Mouse (Mus musculus) CD4-positive, CD25-positive, alpha-beta regulatory T cell, adult 4 months (primary cell): ENCODE results near the gene Mgp. TPM values are rescaled to one million over a fixed set of nuclear protein-coding genes. Genes with fewer than 3 reads are reported as not detected.
"Not testable (repeated sequence)": the region's sequence is repeated elsewhere in the genome, so short reads cannot be mapped to it uniquely, and the experiment has no call there.

ENCODE experiments used
- ATAC-seq: one replicate; pipeline ENCODE4 v1.8.0; 2017
- polyA plus RNA-seq, 2 experiments: library from polyadenylated mRNA; unstranded; fragments of 100-300 nt; shearing (Covaris generic); gene quantifications; one replicate each; pipeline ENCODE4 v1.2.1; 2017

Mgp gene
- polyA plus RNA-seq, 2 experiments from 2014 or later: not detected

- no peak for ATAC-seq
Observed at GRCm38 (mm10) chr6:136897789-136898188, 22.2 kb upstream of the Mgp start.

DNA sequence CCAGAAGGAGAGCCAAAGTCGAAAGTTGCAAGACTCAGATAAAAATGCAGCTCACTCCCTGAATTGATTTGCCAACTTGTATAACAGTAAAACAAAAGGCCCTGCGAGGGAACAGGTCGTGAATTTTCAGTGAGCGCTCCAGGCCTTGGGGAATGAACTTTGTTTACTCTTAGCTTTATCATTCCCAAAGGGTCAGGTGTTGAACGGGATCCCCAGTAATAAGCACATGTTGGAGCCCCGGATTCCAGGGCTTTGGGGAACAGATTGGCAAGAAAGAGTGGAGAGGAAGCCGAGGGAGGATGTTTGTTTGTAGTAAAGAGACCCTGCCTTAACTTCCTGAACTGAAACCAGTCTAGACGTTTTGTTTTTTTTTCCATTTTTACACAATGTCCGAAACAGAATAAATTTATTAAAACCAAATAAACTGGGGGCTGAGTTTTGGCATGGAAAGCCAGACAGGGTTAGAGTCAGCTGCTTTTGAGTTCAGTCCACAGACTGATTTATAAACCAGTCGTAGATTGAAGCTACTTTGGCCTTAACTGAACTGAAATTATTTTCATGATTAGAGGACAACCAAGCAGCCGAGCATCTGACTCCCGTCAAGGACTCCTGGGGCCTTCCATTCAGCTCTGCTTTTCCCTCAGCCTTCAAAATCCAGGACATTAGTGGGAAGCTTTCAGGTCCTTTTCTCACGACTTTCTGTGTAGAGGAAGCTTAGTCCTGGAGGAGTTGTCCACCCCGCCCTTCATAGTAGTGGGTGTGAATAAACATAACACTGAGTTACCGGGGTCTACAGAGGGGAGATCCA lies 19.1 kb upstream of the Mgp start:
- ATAC-seq: no peak

- no peak for ATAC-seq
Observed at GRCm38 (mm10) chr6:136892002-136892401, 16.4 kb upstream of the Mgp start.

DNA sequence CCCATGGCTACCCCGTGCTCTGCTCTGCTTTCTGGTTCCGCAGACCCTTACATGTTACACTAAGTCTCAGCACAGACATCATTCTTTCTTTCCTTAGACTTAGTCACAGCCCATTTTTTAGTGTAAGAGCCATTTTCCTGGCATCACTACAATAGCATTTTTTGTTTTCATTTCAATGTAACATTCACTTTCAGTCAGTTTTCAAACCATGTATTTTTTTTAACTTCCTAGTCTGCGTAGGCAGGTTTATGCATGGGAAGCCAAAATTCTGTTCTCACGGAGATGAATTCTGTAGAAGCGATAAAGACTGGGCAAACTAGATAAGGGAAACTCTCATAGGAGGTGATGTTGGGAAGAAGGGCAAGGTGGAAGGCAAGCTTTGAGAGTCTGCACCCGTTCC lies 13.9 kb upstream of the Mgp start:
- ATAC-seq: no peak

DNA sequence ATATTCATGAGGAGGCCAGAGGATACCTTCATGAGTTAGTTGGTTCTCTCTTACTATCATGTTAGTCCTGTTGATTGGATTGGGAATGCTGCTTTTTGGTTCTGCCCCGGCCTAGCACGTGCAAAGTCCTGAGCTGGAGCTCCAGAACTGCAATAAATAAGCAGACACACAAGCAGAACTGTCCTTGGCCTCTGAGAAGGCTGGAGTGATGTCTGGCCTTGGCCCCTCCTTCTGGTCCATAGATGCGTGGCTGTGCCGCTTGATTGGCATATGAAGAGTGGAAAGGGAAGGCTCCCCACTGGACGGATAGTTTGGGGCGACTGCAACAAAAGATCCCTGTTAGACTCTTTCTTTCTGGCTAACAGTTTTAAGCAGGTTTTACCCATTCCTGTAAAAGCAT lies 13.4 kb upstream of the Mgp start:
- no peak for ATAC-seq

DNA sequence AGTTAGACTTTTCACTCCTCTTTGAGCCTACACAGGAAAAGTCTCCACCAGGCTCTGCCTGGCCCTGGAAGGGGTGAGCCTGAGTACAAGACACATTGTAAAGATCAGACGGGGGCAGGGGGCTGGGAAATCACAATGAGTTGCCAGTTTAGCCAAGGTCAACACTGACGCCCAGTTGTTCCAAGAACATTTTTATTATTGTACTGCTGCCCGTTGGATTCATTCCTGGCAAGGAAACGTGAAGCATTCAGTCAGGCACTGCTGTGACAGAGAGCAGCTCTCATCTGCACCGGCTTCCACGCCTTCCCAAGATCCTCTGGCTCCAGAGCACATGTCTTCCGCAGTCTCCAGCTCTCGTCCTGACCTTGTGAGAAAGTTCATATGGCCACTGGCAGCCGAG lies 12.2 kb upstream of the Mgp start:
- ATAC-seq: no peak

DNA sequence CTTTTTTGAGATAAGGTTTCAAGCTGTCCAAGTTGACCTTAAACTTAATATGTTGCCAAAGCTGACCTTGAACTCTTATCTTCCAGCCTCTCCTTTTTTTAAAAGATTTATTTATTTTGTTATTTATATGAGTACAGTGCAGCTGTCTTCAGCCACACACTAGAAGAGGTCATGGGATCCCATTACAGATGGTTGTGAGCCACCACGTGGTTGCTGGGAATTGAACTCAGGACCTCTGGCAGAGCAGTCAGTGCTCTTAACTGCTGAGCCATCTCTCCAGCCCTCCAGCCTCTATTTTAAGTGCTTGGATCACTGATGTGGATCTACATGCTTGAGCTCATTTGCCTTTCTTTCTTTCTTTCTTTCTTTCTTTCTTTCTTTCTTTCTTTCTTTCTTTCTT lies 9.1 kb upstream of the Mgp start:
- ATAC-seq: not testable (repeated sequence)

DNA sequence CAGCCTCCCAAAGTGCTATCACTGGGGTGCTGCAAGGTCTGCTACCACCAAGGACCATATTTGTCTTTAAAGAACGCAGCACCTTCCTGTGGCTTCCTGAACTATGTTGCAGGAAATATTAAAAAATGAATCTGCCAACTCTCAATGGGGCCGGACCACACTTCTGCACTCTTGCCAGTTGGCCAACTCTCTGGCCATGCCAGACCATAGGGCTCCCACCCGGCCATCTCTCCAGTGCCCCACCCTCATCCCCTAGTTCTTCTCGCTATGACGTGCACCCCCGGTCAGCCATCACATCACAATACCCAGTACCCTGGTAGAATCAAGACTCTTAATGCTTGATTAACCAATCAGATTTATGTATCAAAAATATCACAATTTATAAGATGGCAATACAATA lies 8.3 kb upstream of the Mgp start:
- ATAC-seq: no peak

GRCm38 (mm10) chr6:136883431-136883915 lies 7.8 kb upstream of the Mgp start:
- no peak for ATAC-seq

GRCm38 (mm10) chr6:136881678-136882077 lies 6.1 kb upstream of the Mgp start:
- no peak for ATAC-seq

- no peak for ATAC-seq
Observed at GRCm38 (mm10) chr6:136874599-136874998, 1.0 kb downstream of the Mgp start.

GRCm38 (mm10) chr6:136868921-136869320 lies 6.7 kb downstream of the Mgp start:
- ATAC-seq: no peak

- ATAC-seq: no peak
Observed at GRCm38 (mm10) chr6:136866150-136866549, 9.5 kb downstream of the Mgp start.

GRCm38 (mm10) chr6:136865360-136865759 lies 10.3 kb downstream of the Mgp start:
- no peak for ATAC-seq

GRCm38 (mm10) chr6:136861020-136861419 lies 14.6 kb downstream of the Mgp start:
- peak; percentile 71 for ATAC-seq

DNA sequence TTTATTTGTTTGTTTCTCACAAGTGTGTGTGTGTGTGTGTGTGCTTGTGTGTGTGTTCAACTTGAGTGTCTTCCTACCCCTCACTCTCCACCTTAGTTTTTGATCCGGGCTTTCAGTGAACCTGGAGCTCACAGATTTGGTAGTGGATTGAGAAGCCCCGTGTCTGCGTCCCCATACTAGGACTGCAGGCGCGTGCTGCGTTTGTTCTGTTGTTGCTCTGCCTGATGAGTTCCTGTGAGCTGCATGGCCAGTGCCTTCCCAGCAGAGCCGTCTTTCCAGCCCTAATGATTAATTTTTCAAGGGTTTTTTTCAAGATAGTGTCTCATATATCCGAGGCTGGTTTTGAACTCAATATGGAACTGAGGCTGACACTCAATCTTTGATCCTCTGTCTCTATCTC lies 17.2 kb downstream of the Mgp start:
- no peak for ATAC-seq

DNA sequence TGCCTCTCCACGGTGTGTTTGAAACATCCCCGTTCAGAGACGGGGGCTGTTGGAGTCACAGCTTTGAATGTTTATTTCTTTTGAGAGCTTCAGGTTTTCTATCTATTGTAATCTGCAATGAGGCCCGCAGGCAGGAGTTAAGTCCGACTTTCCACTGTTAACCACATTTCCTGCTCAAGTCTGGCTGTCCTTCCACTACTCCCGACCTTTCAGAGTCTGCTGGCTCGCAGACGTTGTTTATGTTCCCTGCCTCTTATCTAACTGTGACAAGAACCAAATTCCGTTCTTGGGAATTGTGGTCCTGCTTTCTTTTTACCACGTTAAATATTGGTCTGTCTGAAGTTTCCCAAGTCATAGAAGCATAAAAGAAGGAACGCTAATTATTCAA lies 17.8 kb downstream of the Mgp start:
- ATAC-seq: no peak

DNA sequence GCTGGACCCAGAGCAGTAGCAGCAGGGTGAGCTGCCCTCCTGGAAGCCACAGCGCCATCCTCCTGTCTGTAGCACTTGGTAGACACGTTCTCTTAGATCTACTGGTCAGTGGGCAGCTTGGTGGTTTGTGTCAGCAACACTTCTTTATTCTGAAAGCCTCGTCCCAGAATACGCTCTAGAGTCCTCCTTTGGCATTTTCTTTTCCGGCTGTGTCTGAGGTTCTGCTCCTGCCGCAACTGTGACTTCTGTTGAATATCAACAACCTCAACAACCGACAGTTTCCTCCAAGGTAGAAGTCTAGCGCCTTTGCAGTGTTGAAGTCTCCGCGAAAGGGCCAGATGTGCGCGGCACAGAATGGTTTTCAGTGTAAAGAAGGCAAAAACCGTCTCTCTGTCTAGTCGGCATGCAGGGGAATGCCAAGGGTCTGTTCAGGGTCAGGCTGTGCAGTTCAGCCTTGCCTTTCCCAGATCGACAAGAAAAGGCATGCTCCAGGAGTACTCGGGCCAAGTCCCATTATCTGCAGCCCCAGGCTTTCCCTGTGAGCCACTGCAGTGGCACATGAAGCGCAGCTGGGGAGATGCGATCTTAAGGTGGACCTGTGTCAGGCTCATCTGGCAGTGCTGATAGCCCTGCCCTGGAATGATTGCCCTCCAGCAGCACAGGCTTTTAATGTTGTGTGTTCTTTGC lies 18.3 kb downstream of the Mgp start, which contains the start of gene Art4:
TSS of gene Art4 (minus strand) at position 548 of the 687 bp plus-strand sequence.
- peak; percentile 19 for ATAC-seq

GRCm38 (mm10) chr6:136856071-136856636 lies 19.5 kb downstream of the Mgp start:
- ATAC-seq: peak; percentile 47

- no peak for ATAC-seq
Observed at GRCm38 (mm10) chr6:136855183-136855582, 20.4 kb downstream of the Mgp start.

DNA sequence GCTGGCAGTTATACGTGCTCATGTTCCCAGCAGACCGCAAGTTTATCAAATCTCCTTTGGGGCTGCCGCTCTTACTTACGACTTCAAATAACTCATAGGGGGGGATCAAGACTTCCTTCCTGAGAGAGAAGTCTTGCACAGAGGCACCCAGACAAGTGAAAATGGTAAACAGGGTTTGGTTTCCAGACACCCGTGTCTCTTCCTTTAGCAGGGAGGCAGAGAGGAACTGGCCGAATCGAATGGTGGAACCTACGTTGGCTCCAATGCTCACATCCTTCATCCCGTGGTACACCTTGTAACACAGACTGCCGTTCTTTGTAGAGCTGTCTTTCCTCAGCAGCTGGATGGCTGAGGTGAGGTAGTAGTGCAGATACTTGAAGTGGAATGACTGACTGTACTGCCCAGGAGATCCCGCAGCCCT lies 21.3 kb downstream of the Mgp start:
- peak; percentile 60 for ATAC-seq

DNA sequence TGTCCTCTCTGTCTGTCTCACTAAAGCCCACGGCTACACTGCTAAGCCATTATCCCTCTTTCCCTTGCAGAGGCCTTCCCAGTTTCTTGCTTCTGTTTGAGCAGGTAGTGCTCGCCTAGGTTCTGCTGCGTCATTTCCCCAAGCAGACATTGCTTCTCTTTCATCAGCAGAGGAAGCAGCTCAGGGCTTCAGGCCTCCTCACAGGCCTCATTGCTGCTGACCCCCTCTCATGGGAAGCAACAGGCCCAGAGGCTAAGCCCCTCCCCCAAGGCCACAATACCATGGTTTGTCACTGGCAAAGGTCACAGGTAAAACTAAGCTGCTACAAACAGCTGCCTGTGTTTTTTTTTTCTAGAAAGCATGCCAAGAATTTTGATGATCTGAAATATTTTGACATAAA lies 22.9 kb downstream of the Mgp start:
- no peak for ATAC-seq

DNA sequence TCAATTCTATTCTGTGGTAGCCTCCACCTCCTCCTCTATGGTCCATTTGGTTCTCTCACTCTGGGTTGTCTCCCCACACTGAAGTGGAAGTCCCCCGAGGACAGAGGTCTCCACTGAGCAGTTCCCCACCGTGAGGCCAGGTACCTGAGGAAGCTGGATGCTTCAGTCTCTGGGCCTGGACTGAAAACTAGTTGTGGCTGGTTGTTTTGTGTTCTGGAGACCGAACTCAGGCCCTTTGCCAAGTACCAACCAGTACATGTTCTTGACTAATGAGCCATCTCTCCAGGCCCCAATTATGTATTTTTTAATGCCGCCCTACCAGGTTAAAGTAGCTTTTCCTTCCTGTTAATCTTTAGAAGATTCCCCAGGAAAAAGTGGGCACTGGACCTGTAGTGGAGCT lies 23.3 kb downstream of the Mgp start:
- no peak for ATAC-seq

DNA sequence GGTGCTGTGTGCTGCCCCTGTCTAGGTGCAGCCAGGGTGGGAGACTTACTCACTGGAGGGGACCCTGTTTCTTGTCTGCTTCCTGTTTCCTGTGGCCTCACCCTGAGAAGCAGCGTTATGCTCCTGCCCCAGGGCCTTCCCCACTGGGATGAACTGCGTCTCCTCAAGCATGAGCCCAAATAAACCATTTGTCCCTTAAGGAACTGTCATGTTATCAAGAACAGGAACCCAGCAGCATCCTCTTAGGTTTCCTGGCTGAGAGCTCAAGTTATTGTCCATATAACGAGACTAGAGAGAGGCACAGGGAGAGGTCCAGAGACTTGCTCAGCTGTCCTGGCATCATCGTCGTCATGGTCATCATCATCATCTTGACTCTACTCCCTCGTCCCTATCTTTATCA lies 25.4 kb downstream of the Mgp start:
- ATAC-seq: no peak
